Mouse (Mus musculus): ENCODE measurements around the gene Smok2a. TPM values are rescaled to one million over a fixed set of nuclear protein-coding genes. Genes with fewer than 3 reads are reported as not detected.
"Not testable (repeated sequence)": the region's sequence is repeated elsewhere in the genome, so short reads cannot be mapped to it uniquely, and the experiment has no call there.

Gene Smok2a
- polyA plus RNA-seq (2014; fragmentation: Nextera tagmentation; extraction: Ambion mirVana), result not detected in 2 replicates

DNA sequence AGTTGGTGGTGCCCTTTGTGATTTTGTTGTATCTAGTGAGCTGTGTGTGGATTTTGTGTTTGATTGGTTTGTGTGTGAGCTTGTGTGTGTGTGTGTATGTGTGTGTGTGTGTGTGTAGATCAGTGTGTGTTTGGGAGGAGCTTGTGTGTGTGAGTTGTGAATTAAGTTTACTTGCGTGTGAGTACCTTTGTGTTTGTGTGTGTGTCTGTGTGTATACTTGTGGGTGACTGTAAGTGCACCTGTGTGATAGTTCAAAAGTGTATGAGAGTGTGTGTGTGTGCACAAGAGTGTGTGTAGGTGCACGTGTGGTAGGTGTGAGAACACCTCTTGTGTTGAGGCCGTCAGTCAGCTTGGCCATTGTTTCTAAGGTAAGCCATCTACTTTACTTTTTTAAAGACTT, at the start of gene Smok2a:
Gene Smok2a (plus strand): TSS at position 301 of the 400 bp plus-strand sequence.
- H3K4me3 ChIP-seq (ENCODE audit: low read depth, low read length), result no peak within 1 kb of the TSS
- H3K27ac ChIP-seq (replicated peaks; ENCODE audit: low read depth, low read length), result no peak within 1 kb of the TSS
- ATAC-seq (ENCODE audit: insufficient number of reproducible peaks, low FRiP score, low TSS enrichment, low read depth), result no peak
- no peaks in the 10 kb centered on the region for H3K27me3 ChIP-seq (ENCODE audit: control insufficient read depth, insufficient read depth, low read length)
- H3K4me1 ChIP-seq (ENCODE audit: control insufficient read depth, insufficient read depth, low read length), result no peaks in the 10 kb centered on the region
- DNase-seq (ENCODE audit: low spot score), result no peak
- 88% methylated on average over 3 of the region's 3 CpGs for WGBS
- H3K36me3 ChIP-seq (ENCODE audit: control insufficient read depth, insufficient read depth, low read length), result no peaks in the 10 kb centered on the region
- H3K9ac ChIP-seq (ENCODE audit: low read length), result no peak within 1 kb of the TSS
- peaks cover 57% of the 10 kb centered on the region for H3K9me3 ChIP-seq (ENCODE audit: control insufficient read depth, low read length)
- H3K4me2 ChIP-seq (ENCODE audit: low read depth, severe bottlenecking), result no peak within 1 kb of the TSS

DNA sequence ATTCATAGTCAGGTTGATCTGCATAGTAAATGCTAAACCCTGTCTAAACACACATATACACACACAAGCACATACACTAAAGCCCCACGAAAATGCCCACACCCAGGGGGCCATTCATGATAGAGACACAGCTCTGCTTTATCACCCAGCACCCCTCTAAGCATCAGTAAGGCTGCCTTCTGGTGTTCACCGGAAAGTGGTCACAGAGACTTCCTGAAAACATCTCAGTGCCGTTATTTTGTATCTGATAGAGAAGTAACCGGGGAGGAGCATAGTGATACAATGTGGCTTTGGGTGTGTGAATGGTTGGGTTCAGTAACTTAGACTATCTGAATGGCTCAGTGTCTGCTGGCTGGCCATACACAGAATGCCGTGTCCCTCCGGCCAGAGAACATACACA, 47.4 kb upstream of the Smok2a start:
- not testable (repeated sequence) for H3K9ac ChIP-seq (ENCODE audit: low read length); H3K27me3 ChIP-seq (ENCODE audit: control insufficient read depth, insufficient read depth, low read length); H3K36me3 ChIP-seq (ENCODE audit: control insufficient read depth, insufficient read depth, low read length); H3K4me2 ChIP-seq (ENCODE audit: low read depth, severe bottlenecking); ATAC-seq (ENCODE audit: insufficient number of reproducible peaks, low FRiP score, low TSS enrichment, low read depth); DNase-seq (ENCODE audit: low spot score); H3K27ac ChIP-seq (replicated peaks; ENCODE audit: low read depth, low read length); H3K4me3 ChIP-seq (ENCODE audit: low read depth, low read length); H3K9me3 ChIP-seq (ENCODE audit: control insufficient read depth, low read length); H3K4me1 ChIP-seq (ENCODE audit: control insufficient read depth, insufficient read depth, low read length)
- WGBS, result 79% methylated on average over 6 of the region's 6 CpGs

DNA sequence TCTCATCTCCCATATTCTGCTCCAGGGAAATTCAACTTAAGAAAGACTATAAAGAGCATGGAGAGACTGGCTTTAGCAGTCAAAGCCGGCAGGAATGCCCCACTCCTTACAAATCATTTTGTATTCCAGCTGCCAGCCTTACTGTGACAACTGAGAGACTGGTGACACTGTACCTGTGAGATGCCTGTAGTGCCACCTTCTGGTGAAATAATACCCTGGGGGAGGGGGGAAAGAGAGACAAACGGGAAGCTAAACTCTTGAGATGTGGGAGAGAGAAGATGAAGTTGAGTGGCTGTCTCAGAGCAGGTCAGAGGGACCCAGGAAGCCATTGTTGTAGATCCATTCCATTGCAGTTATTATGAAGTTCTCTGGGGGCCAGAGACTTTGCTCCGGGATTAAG, 47.0 kb upstream of the Smok2a start:
- H3K36me3 ChIP-seq (ENCODE audit: control insufficient read depth, insufficient read depth, low read length); H3K4me2 ChIP-seq (ENCODE audit: low read depth, severe bottlenecking); ATAC-seq (ENCODE audit: insufficient number of reproducible peaks, low FRiP score, low TSS enrichment, low read depth); H3K27me3 ChIP-seq (ENCODE audit: control insufficient read depth, insufficient read depth, low read length); H3K9me3 ChIP-seq (ENCODE audit: control insufficient read depth, low read length); H3K27ac ChIP-seq (replicated peaks; ENCODE audit: low read depth, low read length); DNase-seq (ENCODE audit: low spot score); H3K4me1 ChIP-seq (ENCODE audit: control insufficient read depth, insufficient read depth, low read length); H3K9ac ChIP-seq (ENCODE audit: low read length); H3K4me3 ChIP-seq (ENCODE audit: low read depth, low read length): not testable (repeated sequence)
- WGBS, result 52% methylated on average over 1 of the region's 3 CpGs

- not testable (repeated sequence) for H3K4me2 ChIP-seq (ENCODE audit: low read depth, severe bottlenecking); H3K9ac ChIP-seq (ENCODE audit: low read length); H3K27ac ChIP-seq (replicated peaks; ENCODE audit: low read depth, low read length); ATAC-seq (ENCODE audit: insufficient number of reproducible peaks, low FRiP score, low TSS enrichment, low read depth); H3K9me3 ChIP-seq (ENCODE audit: control insufficient read depth, low read length); H3K4me1 ChIP-seq (ENCODE audit: control insufficient read depth, insufficient read depth, low read length); H3K27me3 ChIP-seq (ENCODE audit: control insufficient read depth, insufficient read depth, low read length); H3K36me3 ChIP-seq (ENCODE audit: control insufficient read depth, insufficient read depth, low read length); H3K4me3 ChIP-seq (ENCODE audit: low read depth, low read length); DNase-seq (ENCODE audit: low spot score)
- WGBS, result no CpG with 5 or more reads among the region's 1 CpGs
Measured at GRCm38 (mm10) chr17:13175609-13176008, 45.4 kb upstream of the Smok2a start.

DNA sequence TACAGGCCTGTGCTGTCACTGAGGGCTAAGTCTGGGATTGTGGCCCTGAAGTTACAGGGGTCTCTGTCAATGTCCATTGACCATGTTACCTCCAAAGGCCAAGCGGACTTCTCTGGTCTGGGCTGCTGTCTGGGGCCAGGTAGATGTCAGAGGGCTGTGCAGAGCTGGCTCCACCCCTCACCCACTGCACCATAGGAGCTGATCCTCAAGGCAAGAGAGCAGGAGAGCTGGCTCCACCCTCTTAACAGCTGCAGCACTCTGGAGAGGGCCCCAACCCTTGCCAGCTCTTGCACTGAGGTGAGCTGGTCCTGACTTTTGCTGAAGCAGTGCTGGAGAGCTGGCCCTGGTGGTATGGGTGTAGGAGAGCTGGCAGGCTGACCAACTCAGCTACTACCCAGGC, 43.2 kb upstream of the Smok2a start:
- H3K27me3 ChIP-seq (ENCODE audit: control insufficient read depth, insufficient read depth, low read length); H3K4me1 ChIP-seq (ENCODE audit: control insufficient read depth, insufficient read depth, low read length); H3K36me3 ChIP-seq (ENCODE audit: control insufficient read depth, insufficient read depth, low read length); H3K4me3 ChIP-seq (ENCODE audit: low read depth, low read length); H3K27ac ChIP-seq (replicated peaks; ENCODE audit: low read depth, low read length); DNase-seq (ENCODE audit: low spot score); H3K9ac ChIP-seq (ENCODE audit: low read length); H3K4me2 ChIP-seq (ENCODE audit: low read depth, severe bottlenecking): not testable (repeated sequence)
- 62% methylated on average over 1 of the region's 1 CpGs for WGBS
- peak; percentile 36 for ATAC-seq (ENCODE audit: insufficient number of reproducible peaks, low FRiP score, low TSS enrichment, low read depth)
- H3K9me3 ChIP-seq (ENCODE audit: control insufficient read depth, low read length), result peaks cover 10% of the 10 kb centered on the region; the same call in 1 of the 2 replicates

DNA sequence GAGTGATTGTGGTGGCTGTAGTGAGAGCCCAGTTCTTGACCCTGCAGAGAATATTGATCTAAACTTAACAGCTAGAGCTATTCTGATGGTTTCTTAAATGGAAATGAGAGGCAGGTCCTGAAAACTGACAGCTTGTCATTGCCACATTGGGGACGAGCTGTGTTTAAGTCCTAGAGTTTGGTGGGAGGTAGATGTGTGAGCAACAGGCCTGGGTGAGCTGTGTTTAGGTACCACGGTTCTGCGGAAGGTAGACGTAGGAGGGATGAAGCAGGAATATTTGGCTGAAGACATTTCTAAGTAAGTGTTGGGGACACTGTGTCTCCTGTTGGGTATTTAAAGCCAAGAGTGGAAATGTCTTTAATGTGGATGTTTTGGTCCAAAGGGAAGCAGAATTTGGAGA, 42.0 kb upstream of the Smok2a start:
- H3K36me3 ChIP-seq (ENCODE audit: control insufficient read depth, insufficient read depth, low read length); DNase-seq (ENCODE audit: low spot score); H3K4me2 ChIP-seq (ENCODE audit: low read depth, severe bottlenecking); H3K4me1 ChIP-seq (ENCODE audit: control insufficient read depth, insufficient read depth, low read length); H3K9ac ChIP-seq (ENCODE audit: low read length); H3K27ac ChIP-seq (replicated peaks; ENCODE audit: low read depth, low read length); ATAC-seq (ENCODE audit: insufficient number of reproducible peaks, low FRiP score, low TSS enrichment, low read depth); H3K4me3 ChIP-seq (ENCODE audit: low read depth, low read length); H3K27me3 ChIP-seq (ENCODE audit: control insufficient read depth, insufficient read depth, low read length): not testable (repeated sequence)
- WGBS, result 89% methylated on average over 4 of the region's 4 CpGs
- peaks cover 12% of the 10 kb centered on the region; the same call in 1 of the 2 replicates for H3K9me3 ChIP-seq (ENCODE audit: control insufficient read depth, low read length)

DNA sequence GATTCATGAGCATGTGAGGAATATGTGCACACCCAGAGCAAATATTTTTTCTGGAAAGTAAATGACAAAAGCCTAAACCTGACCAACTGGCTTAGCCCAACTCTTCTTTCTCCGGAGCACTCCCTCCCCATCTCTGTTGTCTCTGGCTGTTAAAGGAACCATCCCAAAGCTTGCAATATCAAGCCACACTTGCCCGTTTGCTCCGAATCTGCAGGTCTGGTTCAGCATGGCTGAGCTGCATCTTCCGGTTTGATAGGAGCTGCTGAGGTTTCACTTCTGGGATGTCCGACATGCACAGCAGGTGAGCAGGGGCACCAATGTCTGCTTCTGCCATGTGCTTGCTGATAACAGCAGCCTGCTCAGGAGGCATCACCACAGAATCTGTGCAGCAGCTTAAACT, 40.5 kb upstream of the Smok2a start:
- peak; percentile 18 for DNase-seq (ENCODE audit: low spot score)
- H3K4me2 ChIP-seq (ENCODE audit: low read depth, severe bottlenecking); H3K27ac ChIP-seq (replicated peaks; ENCODE audit: low read depth, low read length); H3K4me1 ChIP-seq (ENCODE audit: control insufficient read depth, insufficient read depth, low read length); H3K36me3 ChIP-seq (ENCODE audit: control insufficient read depth, insufficient read depth, low read length); ATAC-seq (ENCODE audit: insufficient number of reproducible peaks, low FRiP score, low TSS enrichment, low read depth); H3K4me3 ChIP-seq (ENCODE audit: low read depth, low read length); H3K27me3 ChIP-seq (ENCODE audit: control insufficient read depth, insufficient read depth, low read length); H3K9ac ChIP-seq (ENCODE audit: low read length): not testable (repeated sequence)
- H3K9me3 ChIP-seq (ENCODE audit: control insufficient read depth, low read length), result peaks cover 15% of the 10 kb centered on the region; the same call in 1 of the 2 replicates
- 92% methylated on average over 5 of the region's 5 CpGs for WGBS

DNA sequence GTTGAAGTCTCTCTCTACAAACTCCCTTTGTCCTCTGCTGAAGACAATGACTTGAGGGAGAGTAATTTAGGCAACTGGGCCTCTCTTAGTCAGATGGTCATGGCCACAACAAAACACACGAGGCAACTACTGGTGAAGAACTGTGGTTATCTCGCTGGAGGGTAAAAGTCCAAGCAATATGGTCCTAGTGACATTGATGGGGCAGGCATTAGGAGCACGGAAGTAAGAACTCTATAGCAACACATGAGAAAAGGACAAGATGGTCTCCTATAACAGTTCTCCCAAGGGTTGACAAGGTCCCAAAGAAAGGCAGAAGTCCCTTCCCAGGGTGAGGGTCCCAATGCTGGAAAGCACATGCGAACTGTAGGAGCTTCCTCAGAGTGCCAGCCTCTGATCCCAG, 38.3 kb upstream of the Smok2a start:
- H3K9me3 ChIP-seq (ENCODE audit: control insufficient read depth, low read length), result peaks cover 23% of the 10 kb centered on the region; the same call in 1 of the 2 replicates
- DNase-seq (ENCODE audit: low spot score), result peak; percentile 20
- H3K36me3 ChIP-seq (ENCODE audit: control insufficient read depth, insufficient read depth, low read length); H3K27me3 ChIP-seq (ENCODE audit: control insufficient read depth, insufficient read depth, low read length); H3K9ac ChIP-seq (ENCODE audit: low read length); H3K4me3 ChIP-seq (ENCODE audit: low read depth, low read length); H3K4me1 ChIP-seq (ENCODE audit: control insufficient read depth, insufficient read depth, low read length); H3K4me2 ChIP-seq (ENCODE audit: low read depth, severe bottlenecking); H3K27ac ChIP-seq (replicated peaks; ENCODE audit: low read depth, low read length); ATAC-seq (ENCODE audit: insufficient number of reproducible peaks, low FRiP score, low TSS enrichment, low read depth): not testable (repeated sequence)
- WGBS, result 54% methylated on average over 2 of the region's 4 CpGs

DNA sequence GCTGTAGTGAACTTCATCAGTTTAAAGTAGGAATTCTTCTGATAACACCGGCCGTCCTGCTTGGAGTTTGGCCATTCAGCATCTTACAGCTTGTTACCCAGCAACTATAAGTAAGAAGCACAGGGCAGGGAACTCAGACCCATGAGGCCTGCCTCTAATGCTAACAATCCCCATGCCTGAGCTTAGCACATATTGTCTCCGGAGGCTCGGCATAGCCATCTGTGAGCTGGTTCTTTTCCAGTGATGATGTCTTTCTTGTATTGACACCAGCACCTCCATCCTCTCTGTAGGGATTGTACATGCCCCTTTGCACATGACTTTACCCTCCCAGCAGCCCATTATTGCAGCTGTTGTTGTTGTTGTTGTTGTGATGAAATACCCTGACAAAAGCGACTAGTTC, 36.5 kb upstream of the Smok2a start:
- not testable (repeated sequence) for H3K4me2 ChIP-seq (ENCODE audit: low read depth, severe bottlenecking); H3K4me3 ChIP-seq (ENCODE audit: low read depth, low read length); H3K27me3 ChIP-seq (ENCODE audit: control insufficient read depth, insufficient read depth, low read length); H3K27ac ChIP-seq (replicated peaks; ENCODE audit: low read depth, low read length); H3K4me1 ChIP-seq (ENCODE audit: control insufficient read depth, insufficient read depth, low read length); H3K9ac ChIP-seq (ENCODE audit: low read length); ATAC-seq (ENCODE audit: insufficient number of reproducible peaks, low FRiP score, low TSS enrichment, low read depth); H3K36me3 ChIP-seq (ENCODE audit: control insufficient read depth, insufficient read depth, low read length)
- WGBS, result 94% methylated on average over 4 of the region's 5 CpGs
- peak; percentile 16 for DNase-seq (ENCODE audit: low spot score)
- H3K9me3 ChIP-seq (ENCODE audit: control insufficient read depth, low read length), result peaks cover 23% of the 10 kb centered on the region; the same call in 1 of the 2 replicates

All from limb, embryonic 11.5 days (tissue).